Mouse (Mus musculus): ENCODE results near the gene Nav2. TPM values are rescaled to one million over a fixed set of nuclear protein-coding genes. Genes with fewer than 3 reads are reported as not detected.

Nav2 gene
- polyA plus RNA-seq, 1 experiment: 51.7 TPM

- H3K27me3 ChIP-seq (ENCODE audit: control insufficient read depth, insufficient read depth, low read length, poor library complexity, severe bottlenecking): no peaks in the 10 kb centered on the region
- no peak overlapping the region for H3K4me3 ChIP-seq (ENCODE audit: low read depth, low read length)
- no peak for TF ChIP-seq POLR2A (IDR thresholded peaks at IDR 0.05; ENCODE audit: insufficient read depth, low read length)
- no peak for TF ChIP-seq CTCF (IDR thresholded peaks at IDR 0.05; ENCODE audit: low read depth, low read length)
- no peak for TF ChIP-seq EP300 (IDR thresholded peaks at IDR 0.05; ENCODE audit: insufficient read depth, low read depth, low read length)
- H3K27ac ChIP-seq (ENCODE audit: insufficient read depth, low read length): no peak overlapping the region
- H3K36me3 ChIP-seq (ENCODE audit: control insufficient read depth, insufficient read depth, low read length, poor library complexity, severe bottlenecking): no peaks in the 10 kb centered on the region
- no peaks in the 10 kb centered on the region for H3K4me1 ChIP-seq (ENCODE audit: control insufficient read depth, insufficient read depth, low read length)
- H3K9ac ChIP-seq (ENCODE audit: low read depth, poor library complexity, severe bottlenecking): no peak overlapping the region
- H3K9me3 ChIP-seq (replicated peaks; ENCODE audit: control insufficient read depth, insufficient read depth, low read length, poor library complexity, severe bottlenecking): no peaks in the 10 kb centered on the region
These were observed 117.5 kb downstream of the Nav2 start for GRCm38 (mm10) chr7:49025991-49026390.

- H3K27me3 ChIP-seq (ENCODE audit: control insufficient read depth, insufficient read depth, low read length, poor library complexity, severe bottlenecking): no peaks in the 10 kb centered on the region
These were observed 118.0 kb downstream of the Nav2 start for GRCm38 (mm10) chr7:49026466-49026865.

GRCm38 (mm10) chr7:49029282-49030012 is 120.9 kb downstream of the Nav2 start:
- TF ChIP-seq POLR2A (IDR thresholded peaks at IDR 0.05; ENCODE audit: insufficient read depth, low read length) (no peak), CTCF (IDR thresholded peaks at IDR 0.05; ENCODE audit: low read depth, low read length) (no peak), EP300 (IDR thresholded peaks at IDR 0.05; ENCODE audit: insufficient read depth, low read depth, low read length) (no peak)
- Histone ChIP-seq H3K9ac (ENCODE audit: low read depth, poor library complexity, severe bottlenecking) (no peak overlapping the region), H3K27me3 (ENCODE audit: control insufficient read depth, insufficient read depth, low read length, poor library complexity, severe bottlenecking) (no peaks in the 10 kb centered on the region), H3K27ac (ENCODE audit: insufficient read depth, low read length) (no peak overlapping the region), H3K36me3 (ENCODE audit: control insufficient read depth, insufficient read depth, low read length, poor library complexity, severe bottlenecking) (no peaks in the 10 kb centered on the region), H3K4me3 (ENCODE audit: low read depth, low read length) (no peak overlapping the region), H3K9me3 (replicated peaks; ENCODE audit: control insufficient read depth, insufficient read depth, low read length, poor library complexity, severe bottlenecking) (no peaks in the 10 kb centered on the region), H3K4me1 (ENCODE audit: control insufficient read depth, insufficient read depth, low read length) (no peaks in the 10 kb centered on the region)

More at GRCm38 (mm10) chr7:49026466-49026865, 118.0 kb downstream of the Nav2 start:
- H3K4me1 ChIP-seq (ENCODE audit: control insufficient read depth, insufficient read depth, low read length): no peaks in the 10 kb centered on the region
- H3K4me3 ChIP-seq (ENCODE audit: low read depth, low read length): no peak overlapping the region
- no peaks in the 10 kb centered on the region for H3K9me3 ChIP-seq (replicated peaks; ENCODE audit: control insufficient read depth, insufficient read depth, low read length, poor library complexity, severe bottlenecking)
- no peak overlapping the region for H3K9ac ChIP-seq (ENCODE audit: low read depth, poor library complexity, severe bottlenecking)
- no peaks in the 10 kb centered on the region for H3K36me3 ChIP-seq (ENCODE audit: control insufficient read depth, insufficient read depth, low read length, poor library complexity, severe bottlenecking)
- no peak for TF ChIP-seq CTCF (IDR thresholded peaks at IDR 0.05; ENCODE audit: low read depth, low read length)
- no peak for TF ChIP-seq EP300 (IDR thresholded peaks at IDR 0.05; ENCODE audit: insufficient read depth, low read depth, low read length)
- TF ChIP-seq POLR2A (IDR thresholded peaks at IDR 0.05; ENCODE audit: insufficient read depth, low read length): no peak
- H3K27ac ChIP-seq (ENCODE audit: insufficient read depth, low read length): no peak overlapping the region

DNA sequence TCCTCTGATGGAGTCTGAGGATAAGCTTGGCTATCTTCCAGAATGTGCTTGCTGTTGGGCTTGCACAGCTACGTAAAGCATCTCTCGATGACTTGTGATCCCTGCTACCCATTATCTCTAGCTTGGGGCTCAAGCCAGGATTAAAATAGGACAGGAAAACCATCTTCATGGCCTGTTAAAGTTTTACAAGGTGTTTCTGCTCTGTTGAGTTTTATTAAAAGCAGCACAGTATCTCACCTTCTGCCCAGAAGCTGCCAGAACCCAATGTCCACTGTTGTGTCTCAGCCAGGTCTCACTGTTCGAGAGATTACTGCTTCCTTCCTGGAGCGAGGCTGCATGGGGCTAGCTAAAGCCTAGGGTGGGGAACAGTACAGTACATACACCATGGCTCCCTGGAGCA is 123.7 kb downstream of the Nav2 start:
- H3K9me3 ChIP-seq (replicated peaks; ENCODE audit: control insufficient read depth, insufficient read depth, low read length, poor library complexity, severe bottlenecking): no peaks in the 10 kb centered on the region
- H3K9ac ChIP-seq (ENCODE audit: low read depth, poor library complexity, severe bottlenecking): no peak overlapping the region
- H3K27ac ChIP-seq (ENCODE audit: insufficient read depth, low read length): no peak overlapping the region
- TF ChIP-seq CTCF (IDR thresholded peaks at IDR 0.05; ENCODE audit: low read depth, low read length): no peak
- no peak for TF ChIP-seq POLR2A (IDR thresholded peaks at IDR 0.05; ENCODE audit: insufficient read depth, low read length)
- no peak for TF ChIP-seq EP300 (IDR thresholded peaks at IDR 0.05; ENCODE audit: insufficient read depth, low read depth, low read length)
- no peaks in the 10 kb centered on the region for H3K4me1 ChIP-seq (ENCODE audit: control insufficient read depth, insufficient read depth, low read length)
- no peaks in the 10 kb centered on the region for H3K27me3 ChIP-seq (ENCODE audit: control insufficient read depth, insufficient read depth, low read length, poor library complexity, severe bottlenecking)
- no peak overlapping the region for H3K4me3 ChIP-seq (ENCODE audit: low read depth, low read length)
- H3K36me3 ChIP-seq (ENCODE audit: control insufficient read depth, insufficient read depth, low read length, poor library complexity, severe bottlenecking): no peaks in the 10 kb centered on the region

GRCm38 (mm10) chr7:49034253-49034652 is 125.7 kb downstream of the Nav2 start:
- Histone ChIP-seq H3K36me3 (ENCODE audit: control insufficient read depth, insufficient read depth, low read length, poor library complexity, severe bottlenecking) (no peaks in the 10 kb centered on the region), H3K27me3 (ENCODE audit: control insufficient read depth, insufficient read depth, low read length, poor library complexity, severe bottlenecking) (no peaks in the 10 kb centered on the region), H3K4me3 (ENCODE audit: low read depth, low read length) (no peak overlapping the region), H3K27ac (ENCODE audit: insufficient read depth, low read length) (no peak overlapping the region), H3K9ac (ENCODE audit: low read depth, poor library complexity, severe bottlenecking) (no peak overlapping the region), H3K4me1 (ENCODE audit: control insufficient read depth, insufficient read depth, low read length) (no peaks in the 10 kb centered on the region), H3K9me3 (replicated peaks; ENCODE audit: control insufficient read depth, insufficient read depth, low read length, poor library complexity, severe bottlenecking) (no peaks in the 10 kb centered on the region)
- TF ChIP-seq POLR2A (IDR thresholded peaks at IDR 0.05; ENCODE audit: insufficient read depth, low read length): no peak
- no peak for TF ChIP-seq CTCF (IDR thresholded peaks at IDR 0.05; ENCODE audit: low read depth, low read length)
- TF ChIP-seq EP300 (IDR thresholded peaks at IDR 0.05; ENCODE audit: insufficient read depth, low read depth, low read length): no peak

DNA sequence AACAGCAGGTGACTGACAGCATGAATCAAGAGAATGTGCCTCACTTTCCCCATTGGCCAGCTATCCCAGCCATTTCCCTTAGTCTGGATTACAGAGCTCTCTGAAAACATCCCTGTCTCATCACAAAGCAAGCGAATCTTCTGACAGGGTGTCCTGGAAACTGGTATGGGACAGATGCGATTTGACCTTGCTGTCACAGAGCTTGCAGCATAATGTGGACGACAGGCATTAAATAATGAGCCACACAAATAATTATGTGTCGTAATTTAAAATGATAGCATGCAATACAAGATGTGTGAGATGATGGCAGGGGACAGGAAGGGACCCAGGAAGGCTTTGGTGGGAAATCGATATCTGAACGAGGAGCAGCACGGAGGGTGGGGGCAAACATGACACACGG is 131.6 kb downstream of the Nav2 start:
- Histone ChIP-seq H3K27ac (ENCODE audit: insufficient read depth, low read length) (no peak overlapping the region), H3K9ac (ENCODE audit: low read depth, poor library complexity, severe bottlenecking) (no peak overlapping the region), H3K4me3 (ENCODE audit: low read depth, low read length) (no peak overlapping the region), H3K9me3 (replicated peaks; ENCODE audit: control insufficient read depth, insufficient read depth, low read length, poor library complexity, severe bottlenecking) (no peaks in the 10 kb centered on the region), H3K27me3 (ENCODE audit: control insufficient read depth, insufficient read depth, low read length, poor library complexity, severe bottlenecking) (no peaks in the 10 kb centered on the region), H3K4me1 (ENCODE audit: control insufficient read depth, insufficient read depth, low read length) (no peaks in the 10 kb centered on the region), H3K36me3 (ENCODE audit: control insufficient read depth, insufficient read depth, low read length, poor library complexity, severe bottlenecking) (no peaks in the 10 kb centered on the region)
- TF ChIP-seq POLR2A (IDR thresholded peaks at IDR 0.05; ENCODE audit: insufficient read depth, low read length) (no peak), CTCF (IDR thresholded peaks at IDR 0.05; ENCODE audit: low read depth, low read length) (no peak), EP300 (IDR thresholded peaks at IDR 0.05; ENCODE audit: insufficient read depth, low read depth, low read length) (no peak)

Data from ES-Bruce4 (cell line).